Mouse (Mus musculus): Measurements from ENCODE around the gene Spata31d1d. TPM values are rescaled to one million over a fixed set of nuclear protein-coding genes. Genes with fewer than 3 reads are reported as not detected.
"Not testable (repeated sequence)": the region's sequence is repeated elsewhere in the genome, so short reads cannot be mapped to it uniquely, and the experiment has no call there.

Spata31d1d gene
- polyA plus RNA-seq, 3 experiments from 2014 or later, result not detected

GRCm38 (mm10) chr13:59728378-59729093 is 3.0 kb downstream of the Spata31d1d start:
- ATAC-seq, result peak; percentile 88

GRCm38 (mm10) chr13:59726139-59726867 is 5.2 kb downstream of the Spata31d1d start:
- ATAC-seq, result no peak

- not testable (repeated sequence) for ATAC-seq
Measured at GRCm38 (mm10) chr13:59722089-59722488, 9.5 kb downstream of the Spata31d1d start.

- no peak for ATAC-seq
Measured at GRCm38 (mm10) chr13:59719475-59719874, 12.1 kb downstream of the Spata31d1d start.

- peak; percentile 41 for ATAC-seq
Measured at GRCm38 (mm10) chr13:59718857-59719440, 12.6 kb downstream of the Spata31d1d start.

GRCm38 (mm10) chr13:59713710-59714109 is 17.8 kb downstream of the Spata31d1d start:
- ATAC-seq, result peak; percentile 100

- ATAC-seq, result not testable (repeated sequence)
Measured at GRCm38 (mm10) chr13:59711984-59712383, 19.6 kb downstream of the Spata31d1d start, which contains the start of gene Spata31d1b. Gene Spata31d1b (plus strand): TSS chr13:59712284.

GRCm38 (mm10) chr13:59710230-59710629 is 21.3 kb downstream of the Spata31d1d start, which contains the start of gene Spata31d1a:
Gene Spata31d1a (minus strand): TSS chr13:59710330.
- no peak for ATAC-seq

GRCm38 (mm10) chr13:59704562-59704961 is 27.0 kb downstream of the Spata31d1d start:
- ATAC-seq, result peak; percentile 89

- ATAC-seq, result no peak
Measured at GRCm38 (mm10) chr13:59703514-59703913, 28.0 kb downstream of the Spata31d1d start.

- not testable (repeated sequence) for ATAC-seq
Measured at GRCm38 (mm10) chr13:59700137-59700536, 31.4 kb downstream of the Spata31d1d start.

GRCm38 (mm10) chr13:59699131-59699530 is 32.4 kb downstream of the Spata31d1d start:
- ATAC-seq, result no peak

GRCm38 (mm10) chr13:59695781-59696180 is 35.8 kb downstream of the Spata31d1d start:
- peak; percentile 74 for ATAC-seq

GRCm38 (mm10) chr13:59694008-59694407 is 37.5 kb downstream of the Spata31d1d start, which contains the start of gene 4921517D22Rik:
Gene 4921517D22Rik (minus strand): TSS chr13:59694108.
- ATAC-seq, result no peak

- no peak for ATAC-seq
Measured at GRCm38 (mm10) chr13:59691478-59691877, 40.1 kb downstream of the Spata31d1d start.

- no peak for ATAC-seq
Measured at GRCm38 (mm10) chr13:59690576-59690975, 41.0 kb downstream of the Spata31d1d start.

GRCm38 (mm10) chr13:59689843-59690242 is 41.7 kb downstream of the Spata31d1d start:
- ATAC-seq, result no peak

GRCm38 (mm10) chr13:59689313-59689712 is 42.2 kb downstream of the Spata31d1d start:
- no peak for ATAC-seq

- no peak for ATAC-seq
Measured at GRCm38 (mm10) chr13:59688338-59688770, 43.2 kb downstream of the Spata31d1d start.

- ATAC-seq, result no peak
Measured at GRCm38 (mm10) chr13:59685236-59685635, 46.3 kb downstream of the Spata31d1d start.

- no peak for ATAC-seq
Measured at GRCm38 (mm10) chr13:59682629-59683028, 48.9 kb downstream of the Spata31d1d start.

GRCm38 (mm10) chr13:59679908-59680307 is 51.6 kb downstream of the Spata31d1d start:
- ATAC-seq, result no peak

- no peak for ATAC-seq
Measured at GRCm38 (mm10) chr13:59679306-59679705, 52.2 kb downstream of the Spata31d1d start.
